Mouse (Mus musculus) hindbrain, embryonic 14.5 days (tissue): ENCODE results near the gene Gm27027. TPM values are rescaled to one million over a fixed set of nuclear protein-coding genes. Genes with fewer than 3 reads are reported as not detected.

Source experiments
- ATAC-seq: fragments of 200-750 bp; cut with Nextera tagmentation; 2 replicates; pipeline ENCODE4 v1.8.0; 2017; ENCODE audit warnings: moderate number of reproducible peaks, mild to moderate bottlenecking, moderate TSS enrichment, moderate library complexity; ENCODE audit not compliant: low FRiP score
- DNase-seq: peaks from one replicate; pipeline ENCODE4 v3.0.0-alpha.2; 2015; ENCODE audit warnings: low spot score
- H3K27ac ChIP-seq: fragments of 300-500 bp; sonication (generic); 2 replicates; pipeline ENCODE4 v1.5.1; 2014; ENCODE audit warnings: mild to moderate bottlenecking, moderate library complexity
- H3K27me3 ChIP-seq: fragments of 300-500 bp; sonication (generic); 2 replicates; pipeline ENCODE4 v1.6.1; 2014; ENCODE audit warnings: mild to moderate bottlenecking, low read length, mixed read lengths; ENCODE audit not compliant: control insufficient read depth, insufficient read depth
- H3K36me3 ChIP-seq: fragments of 300-500 bp; sonication (generic); replicated peaks from 2 replicates; pipeline ENCODE4 v1.6.1; 2014; ENCODE audit not compliant: control insufficient read depth, insufficient read depth
- H3K4me1 ChIP-seq: fragments of 300-500 bp; sonication (generic); replicated peaks from 2 replicates; pipeline ENCODE4 v1.6.1; 2014; ENCODE audit warnings: antibody characterized with exemption, low read length, mixed read lengths; ENCODE audit not compliant: control insufficient read depth, insufficient read depth
- H3K4me2 ChIP-seq: fragments of 300-500 bp; sonication (generic); replicated peaks from 2 replicates; pipeline ENCODE4 v1.6.1; 2014; ENCODE audit warnings: mild to moderate bottlenecking, moderate library complexity
- H3K4me3 ChIP-seq: fragments of 300-500 bp; sonication (generic); replicated peaks from 2 replicates; pipeline ENCODE4 v1.5.1; 2014; ENCODE audit warnings: mild to moderate bottlenecking, low read length
- H3K9ac ChIP-seq: fragments of 300-500 bp; sonication (generic); 2 replicates; pipeline ENCODE4 v1.6.1; 2014
- H3K9me3 ChIP-seq: fragments of 300-500 bp; sonication (generic); 2 replicates; pipeline ENCODE4 v1.6.1; 2016; ENCODE audit warnings: low read length; ENCODE audit not compliant: control insufficient read depth
- WGBS: fragments of 180-500 bp; shearing (Covaris S2); extraction: QIAGEN DNeasy Blood & Tissue Kit; methylation state at CpG from one replicate; pipeline ENCODE4 v1.1.7; 2014; 5-methylcytosine and 5-hydroxymethylcytosine counted together
- polyA plus RNA-seq: library from polyadenylated mRNA; unstranded; fragments of >200 nt; fragmentation: Nextera tagmentation; extraction: Ambion mirVana; gene quantifications from 2 replicates; pipeline ENCODE4 v1.2.1, GENCODE M21; 2014

The Gm27027 gene
- polyA plus RNA-seq, 1 experiment from 2014 or later, result not detected

DNA sequence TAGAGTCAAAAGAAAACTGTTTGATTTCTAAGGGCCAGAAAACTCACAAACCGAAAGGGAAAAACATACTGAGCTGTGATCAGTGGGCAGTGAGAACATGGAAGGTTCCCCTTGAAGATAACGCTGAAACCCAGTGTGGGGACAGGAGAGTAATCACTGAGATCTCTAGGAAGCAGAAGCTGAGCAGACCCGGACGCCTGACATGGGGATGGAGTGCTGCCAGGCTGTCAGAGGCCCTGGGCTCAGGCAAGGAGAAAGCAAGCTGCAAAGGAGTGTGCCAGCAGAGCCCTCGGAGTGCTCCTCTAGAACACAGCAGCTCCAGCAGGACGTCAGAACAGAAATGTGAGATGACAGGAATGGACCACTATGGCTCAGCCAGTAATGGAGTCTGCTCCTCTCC lies 28.5 kb upstream of the Gm27027 start:
- Histone ChIP-seq H3K4me2 (no peak overlapping the region), H3K4me3 (no peak overlapping the region), H3K4me1 (no peaks in the 10 kb centered on the region), H3K9ac (no peak overlapping the region), H3K27ac (no peak overlapping the region), H3K9me3 (no peaks in the 10 kb centered on the region), H3K36me3 (no peaks in the 10 kb centered on the region), H3K27me3 (no peaks in the 10 kb centered on the region)
- DNase-seq (no peak), ATAC-seq (no peak)
- WGBS, result 59% methylated on average over 6 of the region's 6 CpGs

DNA sequence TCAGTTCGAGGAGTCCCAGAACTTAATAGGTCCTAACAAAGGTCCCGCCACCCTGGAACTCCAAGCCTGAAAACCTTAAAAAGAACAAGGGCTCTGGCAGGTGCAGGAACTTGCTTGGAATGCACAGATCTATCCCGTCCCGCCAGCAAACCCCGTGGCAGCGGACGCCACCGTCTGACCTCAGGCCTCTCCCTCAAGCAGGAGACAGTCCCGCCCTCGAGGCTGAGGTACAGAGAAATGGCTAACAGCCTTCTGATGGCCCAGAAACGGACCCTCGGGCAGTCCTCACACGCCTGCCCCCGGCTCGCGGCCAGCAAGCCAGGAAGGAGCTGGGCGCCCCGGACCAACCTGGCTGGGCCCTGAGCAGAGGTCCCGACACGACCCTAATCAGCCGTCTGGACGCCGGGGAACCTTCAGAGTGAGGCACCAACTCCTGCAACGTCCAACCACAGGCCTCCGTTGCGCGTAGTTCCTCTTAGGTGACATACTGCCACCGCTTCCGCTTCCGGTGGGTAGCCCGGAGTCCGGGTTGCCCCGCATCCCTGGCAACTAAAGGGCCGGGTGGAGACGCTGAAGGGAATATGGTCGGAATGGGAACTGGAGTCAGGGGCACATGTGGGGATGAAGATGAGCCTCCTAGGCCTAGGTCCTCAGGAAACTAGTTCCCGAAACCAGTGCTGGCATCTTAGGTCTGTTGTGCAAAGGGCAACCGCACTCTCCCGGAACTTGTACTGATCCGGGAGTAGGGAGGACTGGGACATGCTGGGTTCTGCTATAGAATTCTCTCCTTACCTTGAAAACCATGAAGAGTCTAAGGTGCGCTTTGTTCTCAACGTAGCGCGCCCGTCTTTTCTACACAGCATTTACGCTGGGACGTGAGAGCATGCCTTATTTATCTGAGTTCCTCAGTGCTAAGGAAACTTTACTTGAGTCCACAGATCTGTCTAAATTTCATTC lies 14.5 kb upstream of the Gm27027 start, which contains the start of gene Alkbh3:
Alkbh3 (minus strand) TSS at position 473 of the 957 bp plus-strand sequence.
- peaks cover 31% of the 10 kb centered on the region for H3K36me3 ChIP-seq
- no peaks in the 10 kb centered on the region for H3K27me3 ChIP-seq
- H3K9me3 ChIP-seq, result 0 out of 2 replicates have a peak, but pooled peaks cover 5% of the 10 kb centered on the region
- peak within 1 kb of the TSS; percentile 79 for H3K9ac ChIP-seq
- H3K27ac ChIP-seq, result peak within 1 kb of the TSS; percentile 53; the same call in 1 of the 2 replicates
- ATAC-seq (peak; percentile 99), DNase-seq (peak; percentile 96)
- H3K4me2 ChIP-seq, result peak within 1 kb of the TSS; percentile 89
- H3K4me3 ChIP-seq, result peak within 1 kb of the TSS; percentile 77
- 5% methylated on average over 47 of the region's 47 CpGs for WGBS
- peaks cover 11% of the 10 kb centered on the region for H3K4me1 ChIP-seq

DNA sequence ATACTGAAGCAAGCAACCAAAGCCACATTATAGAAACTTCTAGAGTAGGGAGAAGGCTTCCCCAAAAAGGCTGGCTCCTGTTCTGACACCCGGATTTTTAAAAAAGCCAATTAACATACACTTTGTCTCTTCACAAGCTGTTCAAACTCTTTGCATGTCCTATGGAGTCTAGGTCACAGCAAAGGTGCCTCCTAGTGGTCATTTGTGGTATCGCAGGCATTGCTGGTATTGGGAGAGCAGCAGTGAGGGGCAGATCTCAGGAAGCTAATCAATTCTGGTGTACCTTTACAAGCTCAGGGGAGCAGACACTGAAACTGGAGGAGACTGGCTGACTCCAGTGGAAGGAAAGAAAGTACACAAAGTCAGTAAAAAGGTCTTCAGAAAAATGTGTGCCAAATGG lies 6.2 kb upstream of the Gm27027 start:
- WGBS, result 2% methylated on average over 2 of the region's 2 CpGs
- H3K4me1 ChIP-seq, result no peaks in the 10 kb centered on the region
- no peak overlapping the region for H3K4me3 ChIP-seq
- DNase-seq (peak; percentile 96), ATAC-seq (peak; percentile 62; the same call in 1 of the 2 replicates)
- H3K4me2 ChIP-seq, result no peak overlapping the region
- H3K36me3 ChIP-seq, result peaks cover 88% of the 10 kb centered on the region
- H3K9ac ChIP-seq, result no peak overlapping the region
- H3K9me3 ChIP-seq, result no peaks in the 10 kb centered on the region
- no peak overlapping the region for H3K27ac ChIP-seq
- H3K27me3 ChIP-seq, result no peaks in the 10 kb centered on the region

- 87% methylated on average over 4 of the region's 4 CpGs for WGBS
- Histone ChIP-seq H3K9ac (no peak overlapping the region), H3K27me3 (no peaks in the 10 kb centered on the region), H3K9me3 (no peaks in the 10 kb centered on the region), H3K27ac (no peak overlapping the region), H3K4me1 (no peaks in the 10 kb centered on the region), H3K4me2 (no peak overlapping the region), H3K4me3 (no peak overlapping the region), H3K36me3 (peaks cover 86% of the 10 kb centered on the region)
- no peak for ATAC-seq
- DNase-seq, result no peak
These were observed 5.8 kb upstream of the Gm27027 start for GRCm38 (mm10) chr2:94001918-94002317.

GRCm38 (mm10) chr2:94001411-94001810 lies 5.3 kb upstream of the Gm27027 start:
- no peaks in the 10 kb centered on the region for H3K9me3 ChIP-seq
- H3K4me3 ChIP-seq, result no peak overlapping the region
- no peak for ATAC-seq
- H3K4me1 ChIP-seq, result no peaks in the 10 kb centered on the region
- no peak overlapping the region for H3K9ac ChIP-seq
- DNase-seq, result no peak
- peaks cover 87% of the 10 kb centered on the region for H3K36me3 ChIP-seq
- 87% methylated on average over 6 of the region's 6 CpGs for WGBS
- H3K27me3 ChIP-seq, result no peaks in the 10 kb centered on the region
- H3K27ac ChIP-seq, result no peak overlapping the region
- no peak overlapping the region for H3K4me2 ChIP-seq

GRCm38 (mm10) chr2:93992810-93993209 lies 3.3 kb downstream of the Gm27027 start:
- no peaks in the 10 kb centered on the region for H3K9me3 ChIP-seq
- peaks cover 80% of the 10 kb centered on the region for H3K36me3 ChIP-seq
- no peak for ATAC-seq
- no peak for DNase-seq
- H3K9ac ChIP-seq, result no peak overlapping the region
- no peak overlapping the region for H3K4me3 ChIP-seq
- WGBS, result 39% methylated on average over 3 of the region's 3 CpGs
- H3K4me1 ChIP-seq, result peaks cover 13% of the 10 kb centered on the region; the same call in 1 of the 2 replicates
- no peaks in the 10 kb centered on the region for H3K27me3 ChIP-seq
- no peak overlapping the region for H3K4me2 ChIP-seq
- 0 out of 2 replicates have a peak overlapping the region, but pooled peaks have one; percentile 51 for H3K27ac ChIP-seq

- Histone ChIP-seq H3K27me3 (no peaks in the 10 kb centered on the region), H3K4me2 (0 out of 2 replicates have a peak overlapping the region, but pooled peaks have one; percentile 19), H3K36me3 (peaks cover 77% of the 10 kb centered on the region), H3K4me1 (peaks cover 13% of the 10 kb centered on the region; the same call in 1 of the 2 replicates), H3K9me3 (no peaks in the 10 kb centered on the region), H3K27ac (no peak overlapping the region), H3K4me3 (no peak overlapping the region), H3K9ac (0 out of 2 replicates have a peak overlapping the region, but pooled peaks have one; percentile 18)
- ATAC-seq (no peak; the same call in 1 of the 2 replicates), DNase-seq (no peak)
- WGBS, result 31% methylated on average over 5 of the region's 5 CpGs
These were observed 3.9 kb downstream of the Gm27027 start for GRCm38 (mm10) chr2:93992259-93992658.

DNA sequence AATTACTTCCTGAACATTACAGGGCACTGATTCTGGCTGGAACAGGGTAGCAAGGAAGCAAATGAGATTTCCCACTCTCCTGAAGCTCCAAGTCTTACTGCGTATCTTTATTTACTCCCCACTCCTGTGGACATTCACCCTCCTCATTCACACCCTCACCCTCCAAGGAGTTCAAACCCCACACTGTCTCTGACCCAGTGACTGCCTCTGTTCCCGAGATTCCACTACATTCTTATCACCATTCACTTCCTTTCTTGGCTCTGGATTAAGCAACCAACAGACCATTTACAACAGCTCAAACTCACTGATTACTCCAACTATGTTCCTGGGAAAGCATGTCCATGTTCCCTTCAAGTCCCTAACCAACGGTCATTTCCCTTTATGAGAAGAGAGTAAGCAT lies 4.8 kb downstream of the Gm27027 start:
- Histone ChIP-seq H3K36me3 (peaks cover 73% of the 10 kb centered on the region), H3K9me3 (no peaks in the 10 kb centered on the region), H3K27me3 (no peaks in the 10 kb centered on the region), H3K4me2 (no peak overlapping the region), H3K4me3 (no peak overlapping the region), H3K27ac (0 out of 2 replicates have a peak overlapping the region, but pooled peaks have one; percentile 14), H3K9ac (no peak overlapping the region), H3K4me1 (peaks cover 13% of the 10 kb centered on the region; the same call in 1 of the 2 replicates)
- DNase-seq (no peak), ATAC-seq (no peak)
- WGBS, result 93% methylated on average over 3 of the region's 3 CpGs

- 95% methylated on average over 2 of the region's 2 CpGs for WGBS
- Histone ChIP-seq H3K4me1 (peaks cover 13% of the 10 kb centered on the region; the same call in 1 of the 2 replicates), H3K27ac (no peak overlapping the region), H3K9me3 (no peaks in the 10 kb centered on the region), H3K4me2 (no peak overlapping the region), H3K27me3 (no peaks in the 10 kb centered on the region), H3K36me3 (peaks cover 67% of the 10 kb centered on the region), H3K4me3 (no peak overlapping the region), H3K9ac (no peak overlapping the region)
- ATAC-seq, result no peak
- DNase-seq, result no peak
These were observed 7.7 kb downstream of the Gm27027 start for GRCm38 (mm10) chr2:93988440-93988839.
